Mouse (Mus musculus): Measurements from ENCODE around the gene Ccdc153. TPM values are rescaled to one million over a fixed set of nuclear protein-coding genes. Genes with fewer than 3 reads are reported as not detected.
A peak's percentile ranks its signal among the peaks of the same experiment; 100 is the strongest.

Ccdc153 gene
- polyA plus RNA-seq, 1 experiment from 2014 or later = 2.8 TPM

- Histone ChIP-seq H3K27ac (no peak within 1 kb of the TSS), H3K4me1 (peaks cover 24% of the 10 kb centered on the region), H3K27me3 (peaks cover 32% of the 10 kb centered on the region), H3K4me3 (peak within 1 kb of the TSS; percentile 59), H3K4me2 (peak within 1 kb of the TSS; percentile 97), H3K9me3 (no peaks in the 10 kb centered on the region), H3K9ac (peak within 1 kb of the TSS; percentile 47), H3K36me3 (peaks cover 26% of the 10 kb centered on the region)
- peak; percentile 68; the same call in 1 of the 2 replicates for ATAC-seq (ENCODE audit: borderline replicate concordance, extremely low read depth, low FRiP score, low TSS enrichment)
- WGBS = 2% methylated on average over 38 of the region's 38 CpGs
Observed at GRCm38 (mm10) chr9:44288076-44288958, 47.8 kb downstream of the Ccdc153 start, which contains the start of gene Abcg4. TSS of gene Abcg4 (minus strand) at chr9:44288615.

GRCm38 (mm10) chr9:44288959-44289291 lies 48.4 kb downstream of the Ccdc153 start:
- WGBS = 11% methylated on average over 11 of the region's 11 CpGs
- Histone ChIP-seq H3K27ac (no peak overlapping the region), H3K9me3 (no peaks in the 10 kb centered on the region), H3K27me3 (peaks cover 32% of the 10 kb centered on the region), H3K4me2 (peak overlapping the region; percentile 97; the same call in 1 of the 2 replicates), H3K36me3 (peaks cover 32% of the 10 kb centered on the region), H3K4me1 (peaks cover 24% of the 10 kb centered on the region), H3K9ac (no peak overlapping the region), H3K4me3 (no peak overlapping the region)
- no peak for ATAC-seq (ENCODE audit: borderline replicate concordance, extremely low read depth, low FRiP score, low TSS enrichment)

- peaks cover 61% of the 10 kb centered on the region for H3K36me3 ChIP-seq
- no peak overlapping the region for H3K9ac ChIP-seq
- H3K4me1 ChIP-seq = peaks cover 15% of the 10 kb centered on the region
- H3K9me3 ChIP-seq = no peaks in the 10 kb centered on the region
- no peak overlapping the region for H3K4me3 ChIP-seq
- no peak overlapping the region for H3K27ac ChIP-seq
- peaks cover 19% of the 10 kb centered on the region for H3K27me3 ChIP-seq
- no peak for ATAC-seq (ENCODE audit: borderline replicate concordance, extremely low read depth, low FRiP score, low TSS enrichment)
- no peak overlapping the region for H3K4me2 ChIP-seq
- 61% methylated on average over 3 of the region's 3 CpGs for WGBS
Observed at GRCm38 (mm10) chr9:44292490-44292889, 52.0 kb downstream of the Ccdc153 start.

Other genes starting within 250 kb of the Ccdc153 start
- 1.6 and 4.1 TPM in 2 replicates for gene Thy1, start 197.3 kb upstream of the Ccdc153 start, polyA plus RNA-seq (2015; fragmentation: Nextera tagmentation; extraction: Ambion mirVana)
- gene Usp2, start 173.7 kb upstream of the Ccdc153 start, polyA plus RNA-seq (2015; fragmentation: Nextera tagmentation; extraction: Ambion mirVana) = 8.3 and 10.5 TPM in 2 replicates
- gene Mfrp, start 138.9 kb upstream of the Ccdc153 start, polyA plus RNA-seq (2015; fragmentation: Nextera tagmentation; extraction: Ambion mirVana) = 0.14 and 0.28 TPM in 2 replicates
- gene C1qtnf5, start 133.4 kb upstream of the Ccdc153 start, polyA plus RNA-seq (2015; fragmentation: Nextera tagmentation; extraction: Ambion mirVana) = 6.3 and 6.5 TPM in 2 replicates
- 0.17 and 0.21 TPM in 2 replicates for gene Gm49380, start 127.2 kb upstream of the Ccdc153 start, polyA plus RNA-seq (2015; fragmentation: Nextera tagmentation; extraction: Ambion mirVana)
- 69.9 and 71.4 TPM in 2 replicates for gene Rnf26, start 127.2 kb upstream of the Ccdc153 start, polyA plus RNA-seq (2015; fragmentation: Nextera tagmentation; extraction: Ambion mirVana)
- 86.2 and 92.9 TPM in 2 replicates for gene Mcam, start 106.2 kb upstream of the Ccdc153 start, polyA plus RNA-seq (2015; fragmentation: Nextera tagmentation; extraction: Ambion mirVana)
- 13.5 and 15.4 TPM in 2 replicates for gene Cbl, start 6.6 kb upstream of the Ccdc153 start, polyA plus RNA-seq (2015; fragmentation: Nextera tagmentation; extraction: Ambion mirVana)
- 0.09 TPM in 1 of 2 replicates, not detected in the other for gene Pdzd3, start 10.8 kb downstream of the Ccdc153 start, polyA plus RNA-seq (2015; fragmentation: Nextera tagmentation; extraction: Ambion mirVana)
- gene Nlrx1, start 27.9 kb downstream of the Ccdc153 start, polyA plus RNA-seq (2015; fragmentation: Nextera tagmentation; extraction: Ambion mirVana) = 9.9 and 11.0 TPM in 2 replicates
- 1.8 and 2.0 TPM in 2 replicates for gene Abcg4, start 47.9 kb downstream of the Ccdc153 start, polyA plus RNA-seq (2015; fragmentation: Nextera tagmentation; extraction: Ambion mirVana)
- 21.4 and 21.7 TPM in 2 replicates for gene Hinfp, start 65.0 kb downstream of the Ccdc153 start, polyA plus RNA-seq (2015; fragmentation: Nextera tagmentation; extraction: Ambion mirVana)
- gene C2cd2l, start 79.6 kb downstream of the Ccdc153 start, polyA plus RNA-seq (2015; fragmentation: Nextera tagmentation; extraction: Ambion mirVana) = 6.8 and 8.5 TPM in 2 replicates
- gene Dpagt1, start 85.3 kb downstream of the Ccdc153 start, polyA plus RNA-seq (2015; fragmentation: Nextera tagmentation; extraction: Ambion mirVana) = 33.5 and 36.5 TPM in 2 replicates
- 357 and 365 TPM in 2 replicates for gene H2afx, start 94.0 kb downstream of the Ccdc153 start, polyA plus RNA-seq (2015; fragmentation: Nextera tagmentation; extraction: Ambion mirVana)
- 123 and 135 TPM in 2 replicates for gene Hmbs, start 103.6 kb downstream of the Ccdc153 start, polyA plus RNA-seq (2015; fragmentation: Nextera tagmentation; extraction: Ambion mirVana)
- 27.9 and 29.8 TPM in 2 replicates for gene Vps11, start 121.0 kb downstream of the Ccdc153 start, polyA plus RNA-seq (2015; fragmentation: Nextera tagmentation; extraction: Ambion mirVana)
- 34.6 and 35.7 TPM in 2 replicates for gene Hyou1, start 138.8 kb downstream of the Ccdc153 start, polyA plus RNA-seq (2015; fragmentation: Nextera tagmentation; extraction: Ambion mirVana)
- 20.5 and 21.3 TPM in 2 replicates for gene Slc37a4, start 156.2 kb downstream of the Ccdc153 start, polyA plus RNA-seq (2015; fragmentation: Nextera tagmentation; extraction: Ambion mirVana)
- 1,635 and 1,709 TPM in 2 replicates for gene Rps25, start 166.5 kb downstream of the Ccdc153 start, polyA plus RNA-seq (2015; fragmentation: Nextera tagmentation; extraction: Ambion mirVana)
- 131 and 133 TPM in 2 replicates for gene Trappc4, start 166.9 kb downstream of the Ccdc153 start, polyA plus RNA-seq (2015; fragmentation: Nextera tagmentation; extraction: Ambion mirVana)
- gene Ccdc84, start 177.9 kb downstream of the Ccdc153 start, polyA plus RNA-seq (2015; fragmentation: Nextera tagmentation; extraction: Ambion mirVana) = 27.3 and 31.7 TPM in 2 replicates
- not detected in 2 replicates for gene Foxr1, start 200.5 kb downstream of the Ccdc153 start, polyA plus RNA-seq (2015; fragmentation: Nextera tagmentation; extraction: Ambion mirVana)
- gene Upk2, start 214.3 kb downstream of the Ccdc153 start, polyA plus RNA-seq (2015; fragmentation: Nextera tagmentation; extraction: Ambion mirVana) = 1.3 and 1.5 TPM in 2 replicates
- 17.1 and 17.3 TPM in 2 replicates for gene Bcl9l, start 242.1 kb downstream of the Ccdc153 start, polyA plus RNA-seq (2015; fragmentation: Nextera tagmentation; extraction: Ambion mirVana)